Mouse (Mus musculus): ENCODE data around the gene Cdh7.
"Not testable (repeated sequence)": the region's sequence is repeated elsewhere in the genome, so short reads cannot be mapped to it uniquely, and the experiment has no call there.

Gene Cdh7

DNA sequence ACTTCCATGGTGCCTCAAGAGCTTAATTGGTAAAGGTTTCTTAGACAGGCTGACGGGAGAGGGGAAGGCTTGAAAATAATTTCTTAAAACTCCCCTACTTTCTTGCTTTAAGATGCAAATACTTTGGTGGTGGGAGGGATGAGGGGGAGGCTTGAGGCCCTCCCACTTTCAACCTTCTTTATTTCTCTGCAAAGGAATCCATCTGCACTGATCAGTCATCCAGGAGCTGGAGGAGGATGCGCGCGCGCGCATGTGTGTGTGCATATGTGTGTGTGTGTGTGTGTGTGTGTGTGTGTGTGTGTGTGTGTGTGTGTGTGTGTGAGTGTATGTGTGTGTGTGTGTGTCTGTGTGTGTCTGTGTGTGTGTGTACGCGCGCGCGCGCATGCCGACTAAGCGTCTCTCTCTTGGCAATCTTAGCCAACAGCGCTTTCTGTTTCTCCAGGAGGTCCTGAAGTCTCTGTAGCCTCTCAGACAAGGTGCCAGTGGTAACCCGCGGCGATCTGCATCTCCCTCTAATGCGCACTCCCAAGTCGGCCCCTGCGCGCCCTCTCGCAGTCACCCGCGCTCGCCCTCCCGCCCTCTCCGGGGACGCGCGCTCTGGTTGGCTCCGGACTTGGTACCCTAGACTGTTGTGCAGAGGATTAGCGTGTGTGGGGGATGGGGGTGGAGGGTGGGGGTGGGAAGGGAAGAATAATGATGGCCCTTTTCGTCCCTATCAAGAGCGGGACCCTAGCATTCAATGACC is at the start of gene Cdh7:
Gene Cdh7, plus strand, starts transcription at position 368 of the 745 bp plus-strand sequence.
- in situ Hi-C loops (cut with MboI, MseI) = no loop called here

DNA sequence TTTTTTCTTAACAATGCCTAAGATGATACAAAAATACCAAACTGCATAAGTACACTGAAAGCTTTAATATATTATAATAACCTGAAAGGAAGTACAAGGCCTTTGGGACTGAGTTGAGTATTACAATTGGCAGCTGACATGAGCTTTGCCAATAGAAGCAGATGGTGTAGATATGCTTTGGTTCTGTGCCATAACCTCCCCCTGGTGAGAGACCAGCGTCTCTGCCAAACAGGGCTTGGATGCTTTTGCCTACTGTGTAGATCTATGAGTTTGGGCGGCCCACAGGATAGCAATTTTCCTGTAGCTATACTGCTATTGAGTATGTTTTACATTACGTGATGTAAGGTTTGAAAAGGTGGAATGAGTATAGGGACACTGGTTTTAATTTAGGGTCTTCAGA is 49.6 kb upstream of the Cdh7 start:
- in situ Hi-C loops (cut with MboI, MseI) = no loop called here

DNA sequence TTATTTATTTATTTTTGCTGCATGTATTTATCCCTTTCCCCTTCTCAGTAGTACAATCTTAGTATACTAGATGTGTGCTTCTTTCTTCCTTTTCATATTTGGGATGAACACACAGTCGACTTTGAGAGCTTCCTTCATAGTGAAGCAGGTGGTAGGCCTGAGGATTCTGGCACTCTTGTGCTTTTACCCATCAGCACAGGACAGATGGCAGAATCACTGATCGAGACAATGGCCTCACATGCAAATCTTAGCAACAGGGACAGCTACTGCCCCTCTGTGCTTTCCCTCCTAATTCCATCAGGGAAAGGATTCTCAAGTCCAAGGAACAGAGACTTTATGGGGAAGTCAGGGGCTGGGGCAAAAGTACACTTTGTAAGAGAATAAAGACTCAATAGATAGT is 33.7 kb upstream of the Cdh7 start:
- in situ Hi-C loops (cut with MboI, MseI) = no loop called here

DNA sequence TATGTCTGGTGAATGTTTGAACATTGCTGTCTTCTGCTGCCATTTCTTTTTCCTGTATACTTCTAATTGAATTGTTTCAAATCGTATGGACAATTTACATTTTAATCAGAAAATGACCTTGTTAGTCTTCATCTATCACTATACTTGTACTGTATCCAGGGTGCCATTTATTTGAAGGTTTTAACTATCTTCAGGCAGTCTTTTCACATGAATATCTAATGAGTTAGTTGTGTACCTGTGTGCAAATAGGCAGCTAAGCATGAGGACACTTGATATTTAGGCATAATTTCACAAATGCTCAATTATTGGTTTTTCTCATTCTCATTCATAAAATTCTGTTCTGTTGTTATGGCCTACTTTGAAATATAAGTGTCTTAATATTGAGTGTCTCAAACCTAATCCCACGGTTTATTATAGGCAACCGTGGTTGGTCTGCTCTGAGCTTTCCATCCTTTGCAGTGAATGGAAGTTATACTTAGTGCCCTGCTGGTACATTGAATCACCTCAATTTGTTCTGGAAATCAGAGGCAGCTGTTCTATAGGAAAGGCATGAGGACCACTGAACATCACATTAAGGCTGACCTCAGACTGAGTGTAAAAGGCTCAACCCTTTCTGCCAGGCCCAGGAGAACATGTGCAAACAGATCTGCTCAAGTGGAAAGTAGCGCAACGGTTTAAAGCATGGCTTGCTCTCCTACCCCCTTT is 10.4 kb upstream of the Cdh7 start:
- in situ Hi-C loops (cut with MboI, MseI) = no loop called here

DNA sequence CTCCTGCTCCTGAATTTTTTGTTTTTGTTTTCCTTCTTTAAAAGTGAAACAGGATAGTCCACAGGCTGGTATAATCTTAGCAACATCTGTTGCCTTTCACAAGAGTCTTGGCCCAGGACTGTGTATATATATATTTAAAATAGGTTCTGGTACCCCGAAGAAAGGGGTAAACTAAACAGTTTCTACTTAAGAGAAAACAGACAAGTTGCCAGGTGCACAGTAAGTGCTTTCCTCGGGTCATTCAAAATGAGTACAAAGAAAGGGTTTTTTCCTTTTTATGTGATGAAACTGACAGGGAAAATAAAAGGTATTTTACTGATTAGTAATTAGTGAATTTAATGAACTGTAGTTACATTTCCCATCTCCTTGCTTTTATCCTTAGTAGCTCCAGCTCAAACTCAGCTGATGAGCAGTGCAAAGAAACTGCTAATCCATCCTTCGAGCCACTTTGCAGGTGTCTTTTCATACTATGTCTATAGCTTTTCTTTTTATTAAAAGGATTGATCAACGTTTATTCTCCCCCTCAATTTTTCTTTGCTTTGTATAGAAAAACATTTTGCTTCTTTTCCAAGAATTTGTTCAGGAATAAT is 9.7 kb upstream of the Cdh7 start:
- in situ Hi-C loops (cut with MboI, MseI) = no loop called here

DNA sequence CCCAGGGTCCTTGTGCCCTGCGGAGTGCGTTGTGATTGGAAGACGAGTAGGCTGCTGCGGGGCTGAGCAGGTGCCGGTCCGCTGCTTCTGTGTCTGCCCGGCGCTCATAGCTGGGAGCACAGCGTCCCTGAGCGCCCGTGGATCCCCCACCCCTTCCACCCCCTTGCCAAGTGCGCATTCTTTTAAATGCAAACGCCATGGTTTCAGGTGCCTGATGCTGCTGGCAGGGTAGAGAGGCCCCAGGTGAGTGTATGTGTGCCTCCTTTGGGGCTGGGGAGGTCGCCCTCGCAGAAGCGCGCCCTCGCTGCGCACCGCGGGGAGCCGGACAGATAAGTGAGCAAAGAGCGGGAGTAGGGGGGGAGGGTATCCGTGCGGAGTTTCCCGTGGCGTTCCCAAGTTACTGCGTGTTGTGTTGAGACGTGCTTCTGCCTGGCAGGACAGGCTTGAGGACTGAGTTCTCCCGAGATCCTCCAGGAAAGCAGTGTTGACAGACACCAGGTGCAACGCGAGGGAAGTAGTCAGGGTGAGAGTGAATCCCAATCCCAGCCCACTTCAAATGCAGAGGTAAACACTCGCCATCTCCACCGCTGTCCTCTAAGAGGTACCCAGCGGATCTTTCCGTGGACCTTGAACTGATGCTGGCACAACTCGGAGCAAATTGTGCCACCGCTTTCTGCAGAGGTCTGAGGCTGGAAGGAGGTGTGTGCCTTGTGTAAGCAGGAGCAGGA is 742 bp downstream of the Cdh7 start:
- in situ Hi-C loops (cut with MboI, MseI) = no loop called here

DNA sequence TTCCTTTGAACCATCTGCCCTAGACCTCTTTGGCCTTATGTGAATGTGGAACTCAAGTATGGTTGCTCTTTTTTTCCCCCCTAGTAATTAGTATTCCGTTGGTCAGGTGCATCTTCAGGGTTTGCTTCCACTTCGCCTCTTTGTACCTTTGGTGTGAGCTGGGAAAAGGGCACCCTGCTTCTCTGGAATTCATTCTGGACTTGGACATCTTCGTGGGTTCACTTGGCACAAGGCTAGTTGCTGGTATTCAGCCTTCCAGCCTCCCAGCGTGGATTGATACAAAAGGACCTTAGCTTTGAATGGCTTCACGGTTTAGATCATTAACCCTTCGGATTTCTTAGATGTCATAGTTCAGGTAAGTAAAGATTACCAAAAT is 1.3 kb downstream of the Cdh7 start:
- in situ Hi-C loops (cut with MboI, MseI) = no loop called here

DNA sequence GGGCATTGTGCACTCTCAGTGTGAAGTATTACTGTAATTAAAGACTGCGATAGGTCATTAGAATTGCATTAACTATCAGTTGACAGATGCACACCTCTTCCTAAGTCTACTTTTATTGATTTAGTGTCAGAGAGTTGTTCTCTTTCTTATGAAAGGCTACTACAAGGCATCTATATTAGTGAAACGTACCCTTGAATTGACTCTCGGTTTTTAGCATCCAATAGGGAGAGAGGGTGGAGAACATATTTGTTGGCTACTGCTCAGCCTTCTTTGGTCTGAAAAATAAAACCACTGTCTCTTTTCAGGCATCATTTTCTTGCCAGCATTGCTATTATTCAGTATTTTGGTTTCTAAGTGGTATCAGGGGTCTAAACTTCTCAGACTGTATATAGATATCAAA is 2.5 kb downstream of the Cdh7 start:
- in situ Hi-C loops (cut with MboI, MseI) = no loop called here

DNA sequence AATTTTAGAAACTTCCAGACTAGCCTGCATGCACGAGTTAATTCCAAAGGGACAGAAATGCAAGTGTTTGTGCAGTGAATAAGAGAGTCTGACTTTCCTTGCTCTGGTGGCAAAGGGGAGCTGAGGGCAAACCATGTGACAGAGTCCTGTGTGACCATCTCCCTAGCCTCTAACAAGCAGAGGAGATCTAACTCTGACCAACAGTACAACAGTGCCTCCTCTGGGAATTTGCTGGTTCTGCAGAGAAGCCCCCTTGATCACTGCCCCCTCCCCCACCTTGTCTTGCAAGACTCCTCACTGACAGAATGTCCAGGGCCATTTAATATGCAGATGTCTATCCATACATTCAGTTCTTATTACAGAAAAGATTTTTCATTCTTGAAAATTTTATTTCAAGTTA is 3.2 kb downstream of the Cdh7 start:
- in situ Hi-C loops (cut with MboI, MseI) = no loop called here

DNA sequence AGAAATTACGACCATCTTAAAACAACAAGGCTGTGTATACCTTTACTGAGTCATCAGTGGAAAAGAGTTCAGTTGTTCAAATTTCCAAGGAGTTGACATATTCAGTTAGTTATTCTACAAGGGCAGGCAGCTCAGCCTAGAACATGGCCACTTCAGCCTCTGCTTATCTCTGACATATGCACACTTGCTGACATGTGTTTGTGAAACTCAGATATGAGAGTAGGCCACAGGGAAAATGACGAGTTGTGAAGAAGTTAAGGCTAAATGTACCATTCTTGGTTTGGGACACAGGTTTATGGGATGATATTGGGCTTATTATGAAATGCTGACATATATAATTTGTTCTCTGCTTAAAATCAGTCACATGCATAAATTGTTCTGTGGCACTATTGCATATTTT is 7.3 kb downstream of the Cdh7 start:
- in situ Hi-C loops (cut with MboI, MseI) = no loop called here

DNA sequence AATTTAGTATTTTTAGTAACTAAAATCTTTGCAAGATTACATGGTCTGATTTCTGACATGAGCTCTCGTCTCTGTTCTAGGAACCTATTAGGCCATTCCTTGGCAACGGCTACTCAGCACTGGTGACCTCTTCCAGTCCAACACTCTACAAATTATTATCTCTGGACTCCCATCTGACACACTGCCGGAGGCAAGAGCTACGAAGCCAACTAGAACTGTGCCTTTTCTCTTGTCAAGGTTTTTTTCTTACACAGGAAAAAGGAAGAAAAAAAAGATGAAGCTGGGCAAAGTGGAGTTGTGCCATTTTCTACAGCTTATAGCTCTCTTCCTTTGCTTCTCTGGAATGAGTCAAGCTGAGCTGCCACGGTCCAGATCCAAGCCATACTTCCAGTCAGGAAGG is 11.7 kb downstream of the Cdh7 start:
- in situ Hi-C loops (cut with MboI, MseI) = no loop called here

DNA sequence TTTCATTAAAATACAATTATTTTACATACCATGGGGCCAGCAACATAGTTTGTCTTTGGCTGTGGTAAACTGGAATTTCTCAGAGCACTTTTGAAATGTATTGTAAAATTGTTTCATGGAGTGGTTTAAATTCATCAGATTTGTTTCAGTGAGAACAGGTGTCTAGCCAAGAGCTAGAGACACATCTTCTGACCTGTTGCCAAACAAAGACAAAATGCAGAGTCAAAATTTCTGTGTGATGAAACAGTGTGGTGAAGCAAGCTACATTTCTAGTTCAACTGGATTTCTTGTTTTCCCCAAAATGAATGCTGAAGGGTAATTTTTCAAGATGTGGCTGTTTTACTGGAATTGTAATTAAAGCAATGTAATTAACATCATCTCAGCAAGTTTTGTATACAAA is 22.2 kb downstream of the Cdh7 start:
- in situ Hi-C loops (cut with MboI, MseI) = no loop called here

DNA sequence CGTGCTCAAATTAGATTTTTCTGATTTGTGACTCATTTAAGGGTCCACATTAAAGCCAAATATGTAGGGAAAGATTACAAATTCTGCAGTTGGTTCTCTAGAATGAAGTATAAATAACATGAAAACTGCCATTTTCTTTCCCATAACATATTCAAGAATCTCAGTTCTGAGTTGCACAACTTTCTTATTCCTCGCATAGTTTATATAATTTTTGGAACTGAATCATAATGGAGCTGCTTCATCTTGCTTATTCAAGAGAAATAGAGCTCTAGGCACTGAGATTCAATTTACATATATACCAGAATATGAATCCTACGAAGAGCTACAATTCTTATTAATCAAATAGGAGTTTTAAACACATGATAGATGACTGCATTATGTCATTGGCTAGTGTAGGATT is 22.8 kb downstream of the Cdh7 start:
- in situ Hi-C loops (cut with MboI, MseI) = no loop called here

DNA sequence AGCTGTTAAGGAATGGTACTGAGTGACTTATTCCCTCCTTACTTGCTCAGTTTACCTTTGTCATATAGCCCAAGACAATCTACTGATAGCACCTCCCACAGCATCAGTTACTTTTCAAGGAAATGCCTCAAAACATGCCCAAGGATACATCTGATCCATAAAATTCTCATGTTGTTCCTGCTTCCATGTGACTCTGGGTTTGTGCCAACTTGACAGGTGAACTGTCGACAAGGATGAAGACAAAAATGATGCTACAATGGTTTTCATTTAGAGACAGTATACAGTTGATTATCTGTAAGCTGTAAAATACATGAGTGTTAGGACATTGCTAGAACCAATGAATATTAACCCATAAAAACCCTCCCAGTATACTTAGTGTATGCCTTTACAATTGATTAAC is 29.9 kb downstream of the Cdh7 start:
- in situ Hi-C loops (cut with MboI, MseI) = no loop called here

DNA sequence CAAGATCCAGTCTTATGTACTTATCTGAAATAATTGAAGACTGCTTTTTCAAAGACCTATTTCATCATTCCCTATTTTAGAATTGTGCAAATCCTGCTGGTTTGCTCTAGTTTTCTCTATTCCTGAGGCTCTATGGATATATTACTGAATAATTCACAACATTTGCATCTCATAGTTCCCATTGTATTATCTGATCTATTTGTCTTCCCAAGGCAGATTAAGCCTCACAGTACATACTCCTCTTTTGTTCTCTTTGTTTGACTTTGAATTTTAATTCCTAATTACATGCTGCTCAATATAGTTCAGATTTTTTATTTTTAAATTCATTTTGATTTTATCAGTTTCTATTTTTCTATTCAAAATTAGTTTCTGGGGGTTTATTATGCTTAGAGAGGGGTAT is 74.1 kb downstream of the Cdh7 start:
- in situ Hi-C loops (cut with MboI, MseI) = no loop called here

DNA sequence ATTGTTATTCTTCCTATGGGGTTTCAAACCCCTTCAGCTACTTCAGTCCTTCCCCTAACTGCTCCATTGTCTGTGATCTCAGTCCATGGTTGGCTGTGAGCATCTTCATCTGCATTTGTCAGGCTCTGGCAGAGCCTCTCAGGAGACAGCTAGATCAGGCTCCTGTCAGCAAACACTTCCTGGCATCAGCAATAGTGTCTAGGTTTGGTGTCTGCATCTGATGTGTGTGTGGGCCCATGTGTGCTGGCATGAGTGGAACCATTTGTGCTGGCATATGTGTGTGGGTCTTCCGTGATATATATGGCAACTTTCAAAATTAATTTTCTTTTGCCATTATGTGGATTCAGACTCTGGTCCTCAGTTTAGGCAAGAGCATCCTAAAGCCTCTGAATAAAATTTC is 85.2 kb downstream of the Cdh7 start:
- in situ Hi-C loops (cut with MboI, MseI) = no loop called here

DNA sequence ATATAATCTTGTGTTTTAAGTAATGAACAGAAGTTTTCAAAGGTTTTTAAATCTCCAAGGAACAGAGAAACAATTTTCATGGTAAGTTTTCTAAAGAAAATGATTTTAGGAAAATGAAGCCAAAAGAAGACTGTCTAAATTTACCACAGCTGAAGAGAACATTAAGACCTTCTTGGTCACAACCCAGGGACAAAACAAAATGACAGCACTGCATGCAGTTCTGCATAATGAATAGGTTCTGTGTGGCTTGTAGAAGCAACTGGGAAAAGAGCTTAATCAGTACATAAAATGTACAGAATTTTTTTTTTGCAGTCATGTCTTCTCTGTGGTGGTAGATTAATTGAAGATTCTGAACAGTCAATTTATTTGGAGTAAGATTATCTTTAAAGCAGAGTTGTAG is 96.2 kb downstream of the Cdh7 start:
- in situ Hi-C loops (cut with MboI, MseI) = no loop called here

DNA sequence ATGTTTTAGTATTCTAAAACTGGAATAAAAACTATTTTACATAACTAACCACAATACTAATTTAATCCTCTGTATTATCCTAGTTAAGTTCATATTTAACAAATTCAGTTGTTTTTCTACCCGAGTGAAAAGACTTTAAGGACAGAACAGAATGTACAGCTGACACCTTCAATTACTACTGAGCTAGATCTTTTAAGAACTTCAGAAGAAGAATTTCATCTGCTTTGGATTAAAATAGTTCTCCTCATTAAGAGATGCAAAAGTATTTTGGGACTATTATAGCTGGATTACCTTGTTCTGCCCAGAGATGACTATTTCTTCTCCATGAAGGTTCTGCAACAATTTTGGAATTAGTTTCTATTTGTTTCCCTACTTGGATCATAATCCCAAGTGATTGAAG is 135.8 kb downstream of the Cdh7 start:
- in situ Hi-C loops (cut with MboI, MseI) = no loop called here

DNA sequence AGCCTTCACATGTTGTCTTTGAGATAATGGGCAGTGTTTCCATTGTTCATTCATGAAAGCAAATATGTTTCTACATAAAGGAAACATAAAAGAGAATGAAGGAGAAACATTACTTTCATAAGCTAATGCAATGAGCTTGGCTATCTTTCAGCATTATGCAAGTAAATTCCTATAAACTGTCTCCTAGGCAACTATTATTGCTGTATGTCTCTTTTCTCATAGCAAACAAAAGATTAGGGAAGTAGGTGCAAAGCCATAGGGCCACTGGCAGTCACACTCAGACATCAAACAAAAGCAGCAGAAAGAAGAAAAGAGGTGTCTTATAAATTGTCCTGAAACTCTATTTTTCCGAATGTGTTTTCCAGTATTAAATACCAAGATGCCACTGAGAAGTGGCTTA is 136.6 kb downstream of the Cdh7 start:
- in situ Hi-C loops (cut with MboI, MseI) = no loop called here

DNA sequence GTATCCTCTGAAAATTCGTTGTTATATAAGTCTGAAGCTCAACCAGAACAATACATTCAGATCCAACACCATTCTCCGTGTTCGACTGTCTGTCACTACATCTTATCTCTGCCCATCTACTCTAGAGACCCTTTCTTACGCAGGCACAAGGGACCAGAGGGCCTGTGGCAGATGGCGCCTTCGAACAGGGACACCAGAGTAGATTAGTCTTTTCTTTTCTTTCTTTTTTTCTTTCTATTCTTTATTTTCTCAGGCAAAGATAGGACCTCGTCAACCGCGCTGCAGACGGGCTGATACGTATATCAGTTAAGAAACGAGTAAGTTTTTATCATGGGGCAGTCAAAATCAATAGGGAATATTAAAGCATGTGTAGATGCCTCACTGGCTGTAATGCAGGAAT is 189.2 kb downstream of the Cdh7 start:
- in situ Hi-C loops (cut with MboI, MseI) = not testable (repeated sequence)

Measured in T-helper 1 cell (primary cell).